Mouse (Mus musculus): Measurements from ENCODE around the gene Gm21970. TPM values are rescaled to one million over a fixed set of nuclear protein-coding genes. Genes with fewer than 3 reads are reported as not detected.

Gene Gm21970
- polyA plus RNA-seq, 1 experiment from 2014 or later = not detected

- no peaks in the 10 kb centered on the region for H3K4me1 ChIP-seq
- 87% methylated on average over 3 of the region's 3 CpGs for WGBS
- ATAC-seq (ENCODE audit: insufficient read depth, low FRiP score, low read depth) = no peak
- H3K27me3 ChIP-seq (replicated peaks) = no peaks in the 10 kb centered on the region
- no peak overlapping the region for H3K27ac ChIP-seq
- H3K4me3 ChIP-seq (replicated peaks) = no peak overlapping the region
- H3K4me2 ChIP-seq = no peak overlapping the region
- H3K9me3 ChIP-seq = no peaks in the 10 kb centered on the region
- no peaks in the 10 kb centered on the region for H3K36me3 ChIP-seq
- no peak overlapping the region for H3K9ac ChIP-seq
These were observed 67.9 kb downstream of the Gm21970 start for GRCm38 (mm10) chr16:91459396-91459795.

DNA sequence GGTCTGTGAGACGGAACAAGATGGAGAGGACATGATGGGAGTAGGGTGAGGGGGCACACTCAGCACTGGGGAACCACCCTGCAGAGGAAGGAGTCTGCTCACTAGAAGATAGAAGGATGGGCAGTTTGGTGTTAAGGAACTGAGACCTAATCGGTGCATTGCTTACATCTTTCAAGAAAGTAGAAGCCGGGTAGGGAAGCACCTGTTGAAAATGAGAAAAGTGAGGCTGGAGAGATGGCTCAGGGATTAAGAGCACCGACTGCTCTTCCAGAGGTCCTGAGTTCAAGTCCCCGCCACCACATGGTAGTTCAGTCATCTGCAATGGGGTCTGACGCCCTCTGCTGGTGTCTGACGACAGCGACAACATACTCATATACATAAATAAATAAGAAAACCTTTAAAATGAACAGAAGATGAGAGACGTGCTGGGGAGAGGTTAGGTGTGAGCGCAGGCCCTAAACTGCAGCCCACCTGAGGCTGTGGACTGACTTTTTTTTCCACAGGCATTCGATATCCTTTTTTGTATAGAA lies 68.4 kb downstream of the Gm21970 start:
- H3K27ac ChIP-seq = no peak overlapping the region
- no peak overlapping the region for H3K4me3 ChIP-seq (replicated peaks)
- no peak for ATAC-seq (ENCODE audit: insufficient read depth, low FRiP score, low read depth)
- H3K27me3 ChIP-seq (replicated peaks) = no peaks in the 10 kb centered on the region
- no peaks in the 10 kb centered on the region for H3K36me3 ChIP-seq
- no peak overlapping the region for H3K9ac ChIP-seq
- WGBS = 69% methylated on average over 11 of the region's 11 CpGs
- H3K4me1 ChIP-seq = no peaks in the 10 kb centered on the region
- no peak overlapping the region for H3K4me2 ChIP-seq
- no peaks in the 10 kb centered on the region for H3K9me3 ChIP-seq

DNA sequence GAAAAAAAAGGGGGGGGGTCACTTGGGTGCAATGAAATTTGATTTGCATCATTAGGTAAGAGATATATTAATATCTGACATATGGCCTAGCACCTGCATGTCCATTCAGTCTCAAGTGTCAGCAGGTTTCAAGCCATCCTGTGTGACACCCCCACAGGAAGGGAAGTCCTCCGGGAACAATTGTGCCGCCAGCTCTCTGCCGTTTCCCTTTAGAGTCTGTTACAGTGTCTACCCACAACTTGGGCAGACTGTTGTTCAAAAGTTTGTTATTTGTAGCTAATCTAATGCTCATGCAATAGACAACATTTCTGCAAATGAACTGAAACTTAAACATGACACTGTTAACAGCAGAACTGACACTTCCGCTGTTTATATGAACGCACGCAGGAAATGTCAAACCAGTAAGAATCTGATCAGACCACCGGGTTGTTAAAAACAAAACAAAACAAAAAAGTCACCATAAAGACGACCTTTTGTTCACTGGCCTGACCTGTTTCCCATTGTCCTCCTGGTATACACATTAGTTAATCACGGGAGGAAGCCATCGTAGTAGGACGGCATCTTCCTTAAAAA lies 69.6 kb downstream of the Gm21970 start:
- no peaks in the 10 kb centered on the region for H3K36me3 ChIP-seq
- no peak overlapping the region for H3K27ac ChIP-seq
- no peaks in the 10 kb centered on the region for H3K27me3 ChIP-seq (replicated peaks)
- H3K4me1 ChIP-seq = 0 out of 2 replicates have a peak, but pooled peaks cover 6% of the 10 kb centered on the region
- H3K9me3 ChIP-seq = no peaks in the 10 kb centered on the region
- H3K4me3 ChIP-seq (replicated peaks) = no peak overlapping the region
- ATAC-seq (ENCODE audit: insufficient read depth, low FRiP score, low read depth) = no peak
- no peak overlapping the region for H3K9ac ChIP-seq
- no peak overlapping the region for H3K4me2 ChIP-seq
- WGBS = 60% methylated on average over 11 of the region's 11 CpGs

GRCm38 (mm10) chr16:91461773-91462181 lies 70.3 kb downstream of the Gm21970 start:
- WGBS = 39% methylated on average over 9 of the region's 9 CpGs
- Histone ChIP-seq H3K4me3 (replicated peaks) (no peak overlapping the region), H3K9ac (no peak overlapping the region), H3K27me3 (replicated peaks) (no peaks in the 10 kb centered on the region), H3K36me3 (no peaks in the 10 kb centered on the region), H3K4me1 (0 out of 2 replicates have a peak, but pooled peaks cover 6% of the 10 kb centered on the region), H3K27ac (peak overlapping the region; percentile 11; the same call in 1 of the 2 replicates), H3K4me2 (0 out of 2 replicates have a peak overlapping the region, but pooled peaks have one; percentile 3), H3K9me3 (no peaks in the 10 kb centered on the region)
- ATAC-seq (ENCODE audit: insufficient read depth, low FRiP score, low read depth) = no peak

GRCm38 (mm10) chr16:91462644-91463043 lies 71.1 kb downstream of the Gm21970 start:
- Histone ChIP-seq H3K4me2 (no peak overlapping the region), H3K4me1 (0 out of 2 replicates have a peak, but pooled peaks cover 6% of the 10 kb centered on the region), H3K36me3 (no peaks in the 10 kb centered on the region), H3K9ac (no peak overlapping the region), H3K27me3 (replicated peaks) (no peaks in the 10 kb centered on the region), H3K9me3 (no peaks in the 10 kb centered on the region), H3K27ac (no peak overlapping the region), H3K4me3 (replicated peaks) (no peak overlapping the region)
- WGBS = 71% methylated on average over 3 of the region's 3 CpGs
- no peak for ATAC-seq (ENCODE audit: insufficient read depth, low FRiP score, low read depth)

- no peak overlapping the region for H3K9ac ChIP-seq
- no peak overlapping the region for H3K4me3 ChIP-seq (replicated peaks)
- no peaks in the 10 kb centered on the region for H3K27me3 ChIP-seq (replicated peaks)
- no peak overlapping the region for H3K27ac ChIP-seq
- no peaks in the 10 kb centered on the region for H3K36me3 ChIP-seq
- H3K4me1 ChIP-seq = 0 out of 2 replicates have a peak, but pooled peaks cover 6% of the 10 kb centered on the region
- H3K4me2 ChIP-seq = no peak overlapping the region
- WGBS = 77% methylated on average over 2 of the region's 2 CpGs
- H3K9me3 ChIP-seq = no peaks in the 10 kb centered on the region
- no peak for ATAC-seq (ENCODE audit: insufficient read depth, low FRiP score, low read depth)
These were observed 71.9 kb downstream of the Gm21970 start for GRCm38 (mm10) chr16:91463400-91463799.

- peak overlapping the region; percentile 97 for H3K4me2 ChIP-seq
- H3K9me3 ChIP-seq = no peaks in the 10 kb centered on the region
- ATAC-seq (ENCODE audit: insufficient read depth, low FRiP score, low read depth) = no peak
- no peak overlapping the region for H3K9ac ChIP-seq
- 83% methylated on average over 4 of the region's 4 CpGs for WGBS
- no peaks in the 10 kb centered on the region for H3K27me3 ChIP-seq (replicated peaks)
- H3K4me1 ChIP-seq = 0 out of 2 replicates have a peak, but pooled peaks cover 6% of the 10 kb centered on the region
- H3K4me3 ChIP-seq (replicated peaks) = peak overlapping the region; percentile 63
- H3K27ac ChIP-seq = peak overlapping the region; percentile 52
- H3K36me3 ChIP-seq = no peaks in the 10 kb centered on the region
These were observed 72.4 kb downstream of the Gm21970 start for GRCm38 (mm10) chr16:91463836-91464400.

DNA sequence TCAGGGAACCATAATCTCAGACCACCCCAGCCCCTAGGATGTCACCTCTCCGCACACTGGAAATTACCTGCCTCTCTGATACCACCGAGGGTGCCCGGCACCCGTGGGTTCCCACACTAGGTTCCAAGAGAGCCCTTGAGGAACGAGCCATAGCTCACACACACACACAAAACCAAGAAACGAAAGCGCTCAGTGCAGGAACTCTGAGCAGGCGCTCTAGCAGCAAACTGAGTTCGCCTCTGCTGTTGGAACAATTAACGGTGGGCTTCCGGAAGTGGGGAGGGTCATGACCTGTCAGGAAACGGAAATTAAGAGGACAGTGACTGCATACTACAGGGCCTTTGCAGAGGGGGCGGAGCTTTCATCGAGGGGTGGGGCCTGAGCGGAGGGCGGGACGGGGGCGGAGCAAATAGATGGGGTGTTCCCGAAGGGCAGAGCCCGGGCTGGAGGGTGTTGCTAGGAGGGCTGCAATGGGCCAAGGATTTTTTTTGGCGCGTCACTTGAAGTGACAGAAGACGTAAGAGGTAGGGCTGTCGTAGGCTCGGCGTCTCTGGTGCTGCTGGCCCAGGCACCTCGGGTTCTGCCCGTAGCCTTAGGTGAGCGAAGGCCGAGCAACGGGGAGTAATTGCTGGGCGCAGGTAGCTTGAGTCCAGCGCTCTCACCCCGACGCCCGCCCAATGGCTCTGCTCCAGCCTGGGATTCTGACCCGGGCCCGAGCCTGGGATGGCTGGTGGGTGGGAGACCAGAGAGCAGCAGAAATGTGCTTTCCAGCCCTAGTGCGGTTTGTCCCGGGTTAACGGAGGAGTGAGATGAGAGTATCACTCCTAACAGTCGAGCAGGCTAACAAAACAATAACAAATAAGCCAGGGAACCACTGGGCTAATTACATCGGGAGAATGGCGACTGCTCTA lies 73.3 kb downstream of the Gm21970 start:
- peak overlapping the region; percentile 63 for H3K4me3 ChIP-seq (replicated peaks)
- H3K9ac ChIP-seq = peak overlapping the region; percentile 45; the same call in 1 of the 2 replicates
- H3K27ac ChIP-seq = peak overlapping the region; percentile 52
- peak overlapping the region; percentile 97 for H3K4me2 ChIP-seq
- no peaks in the 10 kb centered on the region for H3K27me3 ChIP-seq (replicated peaks)
- no peaks in the 10 kb centered on the region for H3K9me3 ChIP-seq
- H3K36me3 ChIP-seq = no peaks in the 10 kb centered on the region
- peak; percentile 96 for ATAC-seq (ENCODE audit: insufficient read depth, low FRiP score, low read depth)
- WGBS = 1% methylated on average over 44 of the region's 44 CpGs
- H3K4me1 ChIP-seq = 0 out of 2 replicates have a peak, but pooled peaks cover 6% of the 10 kb centered on the region

- Histone ChIP-seq H3K9ac (peak overlapping the region; percentile 45; the same call in 1 of the 2 replicates), H3K4me2 (peak overlapping the region; percentile 97), H3K27ac (no peak overlapping the region), H3K4me3 (replicated peaks) (peak overlapping the region; percentile 63), H3K4me1 (0 out of 2 replicates have a peak, but pooled peaks cover 6% of the 10 kb centered on the region), H3K27me3 (replicated peaks) (no peaks in the 10 kb centered on the region), H3K36me3 (no peaks in the 10 kb centered on the region), H3K9me3 (no peaks in the 10 kb centered on the region)
- 56% methylated on average over 13 of the region's 13 CpGs for WGBS
- no peak for ATAC-seq (ENCODE audit: insufficient read depth, low FRiP score, low read depth)
These were observed 74.2 kb downstream of the Gm21970 start for GRCm38 (mm10) chr16:91465505-91466240.

DNA sequence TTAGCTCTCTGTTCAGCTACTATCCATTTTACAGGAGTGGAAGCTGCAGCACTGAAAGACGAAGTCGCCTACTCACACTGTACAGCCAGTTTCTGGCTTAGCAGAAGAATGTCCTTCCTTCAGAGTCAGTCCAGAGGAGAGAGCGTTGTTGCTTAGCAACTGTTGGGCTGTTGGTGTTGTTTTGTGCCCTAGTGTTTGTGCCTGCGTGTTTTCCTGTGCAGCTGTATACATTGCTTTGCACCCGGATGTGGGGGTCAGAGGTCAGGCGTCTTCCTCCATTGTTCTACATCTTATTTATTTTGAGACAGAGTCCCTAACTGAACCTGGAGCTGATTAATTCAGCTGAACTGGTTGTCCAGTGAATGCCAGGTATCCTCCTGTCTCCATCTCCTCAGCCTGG lies 75.0 kb downstream of the Gm21970 start:
- no peak overlapping the region for H3K27ac ChIP-seq
- no peaks in the 10 kb centered on the region for H3K36me3 ChIP-seq
- 0 out of 2 replicates have a peak, but pooled peaks cover 6% of the 10 kb centered on the region for H3K4me1 ChIP-seq
- H3K4me3 ChIP-seq (replicated peaks) = no peak overlapping the region
- H3K9me3 ChIP-seq = no peaks in the 10 kb centered on the region
- H3K4me2 ChIP-seq = no peak overlapping the region
- no peak for ATAC-seq (ENCODE audit: insufficient read depth, low FRiP score, low read depth)
- no peaks in the 10 kb centered on the region for H3K27me3 ChIP-seq (replicated peaks)
- 48% methylated on average over 6 of the region's 6 CpGs for WGBS
- H3K9ac ChIP-seq = no peak overlapping the region
